Mouse (Mus musculus) duodenum, adult 2 months (tissue): ENCODE data around the gene Ndufs2. TPM values are rescaled to one million over a fixed set of nuclear protein-coding genes. Genes with fewer than 3 reads are reported as not detected.

Experiments used
- polyA plus RNA-seq: library from polyadenylated mRNA; depleted of rRNA; stranded (reverse); fragments of >200 nt; gene quantifications from 2 replicates; pipeline ENCODE4 v1.2.3, GENCODE M21; 2012; ENCODE audit warnings: low replicate concordance; rRNA removed

The Ndufs2 gene
- 127 and 139 TPM in 2 replicates for polyA plus RNA-seq

GRCm38 (mm10) chr1:171250680-171251593, at the start of gene Ndufs2:
Ndufs2 (minus strand) TSS chr1:171251388.

GRCm38 (mm10) chr1:171294298-171295062, 43.3 kb upstream of the Ndufs2 start, which contains the start of gene Ufc1:
Ufc1 (minus strand) TSS chr1:171295024.

GRCm38 (mm10) chr1:171287136-171288081, 36.2 kb upstream of the Ndufs2 start, which contains the start of gene Usp21:
Usp21 (minus strand) TSS chr1:171287991.

GRCm38 (mm10) chr1:171280916-171281527, 29.8 kb upstream of the Ndufs2 start, which contains the start of gene Ppox:
Ppox (minus strand) TSS chr1:171281186.

GRCm38 (mm10) chr1:171269848-171270572, 18.8 kb upstream of the Ndufs2 start, which contains the start of gene B4galt3:
B4galt3 (plus strand) TSS chr1:171270328.

GRCm38 (mm10) chr1:171249913-171250600, 1.1 kb downstream of the Ndufs2 start, which contains the start of gene Adamts4:
Adamts4 (plus strand) TSS chr1:171250421.

GRCm38 (mm10) chr1:171234126-171234525, 17.1 kb downstream of the Ndufs2 start, which contains the start of gene Fcer1g:
Fcer1g (minus strand) TSS chr1:171234365.

GRCm38 (mm10) chr1:171224857-171225256, 26.3 kb downstream of the Ndufs2 start, which contains the start of gene Apoa2:
Apoa2 (plus strand) TSS chr1:171225054.

GRCm38 (mm10) chr1:171222238-171223155, 28.7 kb downstream of the Ndufs2 start, which contains the start of gene Tomm40l:
Tomm40l (minus strand) TSS chr1:171222514.

GRCm38 (mm10) chr1:171213801-171214496, 37.2 kb downstream of the Ndufs2 start, which contains the start of gene Nr1i3:
Nr1i3 (plus strand) TSS chr1:171213970.

GRCm38 (mm10) chr1:171195887-171196397, 55.2 kb downstream of the Ndufs2 start, which contains the start of gene Pcp4l1:
Pcp4l1 (minus strand) TSS chr1:171196268.

Other genes starting within 250 kb of the Ndufs2 start
- 1.2 and 2.6 TPM in 2 replicates for gene Fcgr4, start 232.5 kb downstream of the Ndufs2 start, polyA plus RNA-seq
- 2.3 and 4.7 TPM in 2 replicates for gene Fcgr3, start 186.5 kb downstream of the Ndufs2 start, polyA plus RNA-seq
- 0.90 and 4.3 TPM in 2 replicates for gene Cfap126, start 137.5 kb downstream of the Ndufs2 start, polyA plus RNA-seq
- 189 and 291 TPM in 2 replicates for gene Sdhc, start 100.8 kb downstream of the Ndufs2 start, polyA plus RNA-seq
- 0.25 and 0.82 TPM in 2 replicates for gene Mpz, start 100.7 kb downstream of the Ndufs2 start, polyA plus RNA-seq
- gene Pcp4l1, start 55.1 kb downstream of the Ndufs2 start, polyA plus RNA-seq: 27.8 and 42.5 TPM in 2 replicates
- gene Nr1i3, start 37.4 kb downstream of the Ndufs2 start, polyA plus RNA-seq: 41.3 and 48.7 TPM in 2 replicates
- 26.9 and 29.4 TPM in 2 replicates for gene Tomm40l, start 28.9 kb downstream of the Ndufs2 start, polyA plus RNA-seq
- 2.0 and 3.7 TPM in 2 replicates for gene Apoa2, start 26.3 kb downstream of the Ndufs2 start, polyA plus RNA-seq
- 24.2 and 71.8 TPM in 2 replicates for gene Fcer1g, start 17.0 kb downstream of the Ndufs2 start, polyA plus RNA-seq
- 1.6 and 1.8 TPM in 2 replicates for gene Adamts4, start 967 bp downstream of the Ndufs2 start, polyA plus RNA-seq
- 86.3 and 126 TPM in 2 replicates for gene B4galt3, start 18.9 kb upstream of the Ndufs2 start, polyA plus RNA-seq
- gene Ppox, start 29.8 kb upstream of the Ndufs2 start, polyA plus RNA-seq: 26.6 and 36.8 TPM in 2 replicates
- 30.2 and 30.4 TPM in 2 replicates for gene Usp21, start 36.6 kb upstream of the Ndufs2 start, polyA plus RNA-seq
- gene Ufc1, start 43.6 kb upstream of the Ndufs2 start, polyA plus RNA-seq: 10.2 and 10.3 TPM in 2 replicates
- 23.2 and 33.7 TPM in 2 replicates for gene Dedd, start 77.8 kb upstream of the Ndufs2 start, polyA plus RNA-seq
- gene Nit1, start 94.3 kb upstream of the Ndufs2 start, polyA plus RNA-seq: 60.9 and 66.1 TPM in 2 replicates
- gene Pfdn2, start 94.3 kb upstream of the Ndufs2 start, polyA plus RNA-seq: 1.4 and 1.5 TPM in 2 replicates
- gene Klhdc9, start 109.4 kb upstream of the Ndufs2 start, polyA plus RNA-seq: 0.37 and 0.47 TPM in 2 replicates
- 0.15 and 1.1 TPM in 2 replicates for gene Nectin4, start 118.7 kb upstream of the Ndufs2 start, polyA plus RNA-seq
- gene Arhgap30, start 137.6 kb upstream of the Ndufs2 start, polyA plus RNA-seq: 3.3 and 4.2 TPM in 2 replicates
- 58.8 and 75.3 TPM in 2 replicates for gene Usf1, start 159.9 kb upstream of the Ndufs2 start, polyA plus RNA-seq
- gene Tstd1, start 167.5 kb upstream of the Ndufs2 start, polyA plus RNA-seq: 97.3 and 129 TPM in 2 replicates
- 49.6 and 100 TPM in 2 replicates for gene F11r, start 186.1 kb upstream of the Ndufs2 start, polyA plus RNA-seq